Mouse (Mus musculus) neural tube, embryonic 13.5 days (tissue): ENCODE measurements around the gene Srd5a2. TPM values are rescaled to one million over a fixed set of nuclear protein-coding genes. Genes with fewer than 3 reads are reported as not detected.

Source experiments
- ATAC-seq: fragments of 200-750 bp; cut with Nextera tagmentation; 2 replicates; pipeline ENCODE4 v1.8.0; 2017; ENCODE audit warnings: low read depth, mild to moderate bottlenecking, moderate TSS enrichment, moderate library complexity
- H3K27ac ChIP-seq: fragments of 300-500 bp; sonication (generic); replicated peaks from 2 replicates; pipeline ENCODE4 v1.5.1; 2015; ENCODE audit warnings: moderate library complexity, mild to moderate bottlenecking, inconsistent platforms
- H3K27me3 ChIP-seq: fragments of 300-500 bp; sonication (generic); 2 replicates; pipeline ENCODE4 v1.6.1; 2015; ENCODE audit warnings: mild to moderate bottlenecking, inconsistent platforms
- H3K36me3 ChIP-seq: fragments of 300-500 bp; sonication (generic); 2 replicates; pipeline ENCODE4 v1.6.1; 2015; ENCODE audit warnings: mild to moderate bottlenecking, inconsistent platforms
- H3K4me1 ChIP-seq: fragments of 300-500 bp; sonication (generic); replicated peaks from 2 replicates; pipeline ENCODE4 v1.6.1; 2015; ENCODE audit warnings: inconsistent platforms
- H3K4me2 ChIP-seq: fragments of 300-500 bp; sonication (generic); 2 replicates; pipeline ENCODE4 v1.6.1; 2015; ENCODE audit warnings: inconsistent platforms, mild to moderate bottlenecking, moderate library complexity
- H3K4me3 ChIP-seq: fragments of 300-500 bp; sonication (generic); 2 replicates; pipeline ENCODE4 v1.5.1; 2015; ENCODE audit warnings: mild to moderate bottlenecking, inconsistent platforms
- H3K9ac ChIP-seq: fragments of 300-500 bp; sonication (generic); 2 replicates; pipeline ENCODE4 v1.6.1; 2015; ENCODE audit warnings: moderate library complexity, mild to moderate bottlenecking, inconsistent platforms
- H3K9me3 ChIP-seq: fragments of 300-500 bp; sonication (generic); 2 replicates; pipeline ENCODE4 v1.6.1; 2016; ENCODE audit warnings: inconsistent platforms
- WGBS: fragments of 180-500 bp; shearing (Covaris S2); methylation state at CpG from one replicate; pipeline ENCODE4 v1.1.7; 2015; 5-methylcytosine and 5-hydroxymethylcytosine counted together
- polyA plus RNA-seq: library from polyadenylated mRNA; unstranded; fragments of >200 nt; fragmentation: Nextera tagmentation; extraction: Ambion mirVana; gene quantifications from 2 replicates; pipeline ENCODE4 v1.2.1, GENCODE M21; 2015

The Srd5a2 gene
- polyA plus RNA-seq, 1 experiment from 2014 or later: 0.24 TPM

GRCm38 (mm10) chr17:74018281-74018680 lies 29.4 kb downstream of the Srd5a2 start:
- Histone ChIP-seq H3K4me3 (no peak overlapping the region), H3K36me3 (no peaks in the 10 kb centered on the region), H3K27ac (no peak overlapping the region), H3K9me3 (no peaks in the 10 kb centered on the region), H3K4me2 (no peak overlapping the region), H3K27me3 (no peaks in the 10 kb centered on the region), H3K9ac (no peak overlapping the region), H3K4me1 (peaks cover 9% of the 10 kb centered on the region; the same call in 1 of the 2 replicates)
- ATAC-seq: no peak
- 86% methylated on average over 4 of the region's 4 CpGs for WGBS

- no peak overlapping the region for H3K4me2 ChIP-seq
- H3K9ac ChIP-seq: no peak overlapping the region
- ATAC-seq: no peak
- H3K27ac ChIP-seq: no peak overlapping the region
- H3K4me3 ChIP-seq: no peak overlapping the region
- H3K36me3 ChIP-seq: no peaks in the 10 kb centered on the region
- H3K4me1 ChIP-seq: peaks cover 9% of the 10 kb centered on the region; the same call in 1 of the 2 replicates
- H3K27me3 ChIP-seq: no peaks in the 10 kb centered on the region
- WGBS: 95% methylated on average over 1 of the region's 1 CpGs
- H3K9me3 ChIP-seq: no peaks in the 10 kb centered on the region
Measured at GRCm38 (mm10) chr17:74017649-74018048, 30.1 kb downstream of the Srd5a2 start.

- no peak for ATAC-seq
- no peaks in the 10 kb centered on the region for H3K36me3 ChIP-seq
- H3K27me3 ChIP-seq: no peaks in the 10 kb centered on the region
- H3K4me1 ChIP-seq: peaks cover 8% of the 10 kb centered on the region; the same call in 1 of the 2 replicates
- H3K27ac ChIP-seq: no peak overlapping the region
- no peak overlapping the region for H3K4me2 ChIP-seq
- H3K4me3 ChIP-seq: no peak overlapping the region
- no peak overlapping the region for H3K9ac ChIP-seq
- no peaks in the 10 kb centered on the region for H3K9me3 ChIP-seq
- 92% methylated on average over 6 of the region's 6 CpGs for WGBS
Measured at GRCm38 (mm10) chr17:74015128-74015527, 32.6 kb downstream of the Srd5a2 start.

- Histone ChIP-seq H3K36me3 (no peaks in the 10 kb centered on the region), H3K4me3 (no peak overlapping the region), H3K27me3 (no peaks in the 10 kb centered on the region), H3K9ac (no peak overlapping the region), H3K27ac (no peak overlapping the region), H3K9me3 (no peaks in the 10 kb centered on the region), H3K4me1 (no peaks in the 10 kb centered on the region), H3K4me2 (no peak overlapping the region)
- 69% methylated on average over 4 of the region's 4 CpGs for WGBS
- no peak for ATAC-seq
Measured at GRCm38 (mm10) chr17:74008680-74009079, 39.0 kb downstream of the Srd5a2 start.

DNA sequence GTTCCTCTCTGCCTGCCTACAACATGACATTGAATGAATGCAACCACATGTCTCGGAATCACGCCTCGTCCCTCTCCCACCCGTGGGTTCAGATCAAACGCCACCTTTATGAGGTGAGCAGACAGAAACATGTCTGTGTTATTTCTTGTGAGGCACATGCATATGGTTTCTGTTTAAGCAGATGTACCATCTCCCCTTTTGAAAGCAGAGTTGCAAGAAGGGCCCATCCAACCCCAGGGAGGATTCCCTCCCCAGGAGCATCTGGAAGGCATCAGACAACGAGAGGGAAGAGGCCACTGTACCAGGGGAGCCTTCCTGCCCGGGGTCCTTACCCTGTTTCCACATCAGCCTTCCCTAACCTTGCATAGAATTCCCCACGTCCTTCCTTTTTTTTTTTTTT lies 40.7 kb downstream of the Srd5a2 start:
- Histone ChIP-seq H3K4me2 (no peak overlapping the region), H3K9ac (no peak overlapping the region), H3K36me3 (no peaks in the 10 kb centered on the region), H3K27me3 (no peaks in the 10 kb centered on the region), H3K27ac (no peak overlapping the region), H3K4me1 (no peaks in the 10 kb centered on the region), H3K9me3 (peaks cover 4% of the 10 kb centered on the region; the same call in 1 of the 2 replicates), H3K4me3 (no peak overlapping the region)
- no peak for ATAC-seq
- WGBS: 76% methylated on average over 8 of the region's 8 CpGs

DNA sequence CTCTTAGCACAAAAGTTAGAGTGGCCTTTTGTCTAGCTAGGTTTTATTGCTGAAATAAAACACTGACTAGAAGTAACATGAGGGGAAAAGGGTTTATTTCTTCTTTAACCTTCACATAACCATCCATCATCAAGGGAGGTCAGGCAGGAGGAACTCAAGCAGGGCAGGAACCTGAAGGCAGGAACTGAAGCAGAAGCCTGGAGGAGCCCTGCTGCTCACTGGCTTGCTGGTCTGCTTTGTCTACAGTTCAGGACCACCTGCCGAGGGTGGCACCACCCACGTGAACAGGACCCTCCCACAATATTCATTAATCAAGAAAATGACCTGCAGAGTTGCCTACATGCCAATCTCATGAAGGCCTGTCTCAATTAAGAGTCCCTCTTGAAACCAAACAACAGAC lies 45.3 kb downstream of the Srd5a2 start:
- Histone ChIP-seq H3K27me3 (no peaks in the 10 kb centered on the region), H3K4me3 (no peak overlapping the region), H3K27ac (no peak overlapping the region), H3K36me3 (no peaks in the 10 kb centered on the region), H3K9ac (no peak overlapping the region), H3K4me2 (no peak overlapping the region), H3K9me3 (peaks cover 4% of the 10 kb centered on the region; the same call in 1 of the 2 replicates), H3K4me1 (no peaks in the 10 kb centered on the region)
- ATAC-seq: no peak
- WGBS: 75% methylated on average over 2 of the region's 2 CpGs

GRCm38 (mm10) chr17:73995907-73996645 lies 51.6 kb downstream of the Srd5a2 start:
- ATAC-seq: no peak
- Histone ChIP-seq H3K4me2 (no peak overlapping the region), H3K9ac (no peak overlapping the region), H3K36me3 (no peaks in the 10 kb centered on the region), H3K4me3 (no peak overlapping the region), H3K9me3 (no peaks in the 10 kb centered on the region), H3K4me1 (no peaks in the 10 kb centered on the region), H3K27me3 (no peaks in the 10 kb centered on the region), H3K27ac (no peak overlapping the region)
- 88% methylated on average over 13 of the region's 13 CpGs for WGBS

- 90% methylated on average over 4 of the region's 4 CpGs for WGBS
- Histone ChIP-seq H3K9ac (no peak overlapping the region), H3K27ac (no peak overlapping the region), H3K9me3 (no peaks in the 10 kb centered on the region), H3K4me3 (no peak overlapping the region), H3K4me2 (no peak overlapping the region), H3K36me3 (no peaks in the 10 kb centered on the region), H3K4me1 (no peaks in the 10 kb centered on the region), H3K27me3 (no peaks in the 10 kb centered on the region)
- no peak for ATAC-seq
Measured at GRCm38 (mm10) chr17:73991264-73991663, 56.5 kb downstream of the Srd5a2 start.

DNA sequence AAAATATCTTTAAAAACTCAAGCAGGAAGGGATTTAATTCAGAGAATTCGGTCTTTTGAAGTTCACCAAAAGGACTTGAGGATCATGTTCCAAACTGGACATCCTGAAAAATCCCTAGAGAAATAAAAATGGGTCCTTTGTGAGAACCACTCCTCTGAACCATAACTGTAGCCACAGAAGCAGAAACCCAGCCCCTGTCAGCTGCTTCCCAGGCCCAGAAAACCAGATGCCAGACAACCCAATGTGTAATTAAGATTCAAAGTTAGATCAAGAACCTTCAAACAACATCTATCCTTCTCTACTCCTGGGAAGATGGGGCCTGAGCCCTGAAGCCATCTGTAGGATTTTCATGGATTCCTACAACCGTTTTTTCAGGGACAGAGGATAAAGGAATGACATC lies 61.1 kb downstream of the Srd5a2 start:
- WGBS: 81% methylated on average over 2 of the region's 2 CpGs
- no peak for ATAC-seq
- no peaks in the 10 kb centered on the region for H3K9me3 ChIP-seq

DNA sequence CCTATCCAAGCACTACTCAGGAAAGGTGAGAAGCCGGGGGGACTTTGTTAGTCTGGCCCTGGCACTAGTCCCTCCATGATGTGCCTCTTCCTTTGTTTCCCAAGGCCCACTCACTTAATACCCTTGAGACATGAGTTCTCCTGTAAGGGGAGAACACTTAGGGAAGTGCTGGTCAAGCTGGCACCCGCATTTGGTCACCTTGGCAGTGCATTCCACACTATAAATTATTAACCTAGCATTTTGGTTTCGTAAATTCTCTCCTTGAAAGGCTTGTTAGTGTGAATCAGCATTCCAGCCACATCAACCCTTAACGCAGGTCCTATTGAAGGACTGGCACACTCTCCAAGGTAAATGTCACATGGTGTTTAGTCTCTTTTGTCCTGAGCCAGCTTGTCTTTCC lies 61.8 kb downstream of the Srd5a2 start:
- no peaks in the 10 kb centered on the region for H3K27me3 ChIP-seq
- 89% methylated on average over 4 of the region's 4 CpGs for WGBS
- H3K36me3 ChIP-seq: no peaks in the 10 kb centered on the region
- H3K4me2 ChIP-seq: no peak overlapping the region
- ATAC-seq: no peak
- H3K9me3 ChIP-seq: no peaks in the 10 kb centered on the region
- peaks cover 3% of the 10 kb centered on the region; the same call in 1 of the 2 replicates for H3K4me1 ChIP-seq
- no peak overlapping the region for H3K9ac ChIP-seq
- no peak overlapping the region for H3K4me3 ChIP-seq
- no peak overlapping the region for H3K27ac ChIP-seq

More for the DNA sequence above, 61.1 kb downstream of the Srd5a2 start:
- H3K4me2 ChIP-seq: no peak overlapping the region
- H3K27ac ChIP-seq: no peak overlapping the region
- H3K27me3 ChIP-seq: no peaks in the 10 kb centered on the region
- no peak overlapping the region for H3K4me3 ChIP-seq
- H3K36me3 ChIP-seq: no peaks in the 10 kb centered on the region
- H3K9ac ChIP-seq: no peak overlapping the region
- H3K4me1 ChIP-seq: peaks cover 3% of the 10 kb centered on the region; the same call in 1 of the 2 replicates

DNA sequence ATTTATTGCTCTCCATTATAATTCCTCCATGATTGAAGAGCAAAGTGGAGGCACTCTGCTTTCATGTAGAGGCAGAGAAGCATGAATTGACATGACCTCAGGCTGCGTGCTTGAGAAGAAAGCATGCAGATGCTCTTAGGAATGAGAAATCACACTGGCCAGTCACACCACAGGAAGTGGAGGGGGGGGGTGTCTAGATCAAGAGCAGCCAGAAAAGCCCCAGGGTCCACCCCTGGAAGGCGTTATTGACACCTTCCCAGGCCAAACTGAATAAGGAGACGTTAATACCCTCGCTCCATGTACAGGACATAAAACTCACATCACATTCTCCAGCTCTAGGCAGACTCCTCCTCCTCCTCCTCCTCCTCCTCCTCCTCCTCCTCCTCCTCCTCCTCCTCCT lies 63.2 kb downstream of the Srd5a2 start:
- no peak for ATAC-seq
- no peaks in the 10 kb centered on the region for H3K27me3 ChIP-seq
- H3K9ac ChIP-seq: no peak overlapping the region
- H3K4me2 ChIP-seq: no peak overlapping the region
- no peaks in the 10 kb centered on the region for H3K36me3 ChIP-seq
- H3K4me3 ChIP-seq: no peak overlapping the region
- H3K4me1 ChIP-seq: peaks cover 3% of the 10 kb centered on the region; the same call in 1 of the 2 replicates
- no peak overlapping the region for H3K27ac ChIP-seq
- WGBS: 12% methylated on average over 4 of the region's 4 CpGs
- H3K9me3 ChIP-seq: no peaks in the 10 kb centered on the region

DNA sequence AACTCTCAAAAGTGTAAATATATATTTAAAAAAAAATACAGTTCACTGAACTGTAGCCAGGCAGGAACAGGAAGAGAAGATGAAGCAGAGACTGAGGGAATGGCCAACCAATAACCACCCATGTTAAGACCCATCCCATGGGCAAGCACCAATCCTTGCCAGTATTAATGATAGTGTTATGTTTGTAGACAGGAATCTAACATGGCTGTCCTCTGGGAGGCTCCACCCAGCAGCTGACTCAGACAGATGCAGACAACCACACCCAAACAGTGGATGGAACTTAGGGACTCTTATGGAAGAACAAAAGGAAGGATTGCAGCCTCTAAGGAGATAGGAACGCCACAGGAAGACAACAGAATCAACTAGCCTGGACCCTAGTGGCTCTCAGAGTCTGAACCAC lies 64.8 kb downstream of the Srd5a2 start:
- WGBS: 75% methylated on average over 1 of the region's 1 CpGs
- peaks cover 3% of the 10 kb centered on the region; the same call in 1 of the 2 replicates for H3K4me1 ChIP-seq
- no peak for ATAC-seq
- H3K27ac ChIP-seq: no peak overlapping the region
- no peaks in the 10 kb centered on the region for H3K27me3 ChIP-seq
- H3K9ac ChIP-seq: no peak overlapping the region
- no peak overlapping the region for H3K4me2 ChIP-seq
- no peaks in the 10 kb centered on the region for H3K9me3 ChIP-seq
- H3K36me3 ChIP-seq: no peaks in the 10 kb centered on the region
- H3K4me3 ChIP-seq: no peak overlapping the region

- H3K4me3 ChIP-seq: no peak overlapping the region
- no peak for ATAC-seq
- H3K4me2 ChIP-seq: no peak overlapping the region
- H3K9me3 ChIP-seq: no peaks in the 10 kb centered on the region
- H3K27me3 ChIP-seq: no peaks in the 10 kb centered on the region
- H3K27ac ChIP-seq: no peak overlapping the region
- no peaks in the 10 kb centered on the region for H3K4me1 ChIP-seq
- no peak overlapping the region for H3K9ac ChIP-seq
- H3K36me3 ChIP-seq: no peaks in the 10 kb centered on the region
Measured at GRCm38 (mm10) chr17:73976066-73976465, 71.7 kb downstream of the Srd5a2 start.
